Mouse (Mus musculus) right cerebral cortex, postnatal 10 days (tissue): Measurements from ENCODE around the gene Spsb4.

Experiments used
- DNase-seq, 2 experiments: peaks; one replicate each; pipeline ENCODE4 v3.0.0; 2021; ENCODE audit warnings: low spot score in 2 of 2

Gene Spsb4

GRCm38 (mm10) chr9:96904360-96905355, 114.0 kb downstream of the Spsb4 start:
- DNase-seq: no peak

GRCm38 (mm10) chr9:96899717-96900116, 118.9 kb downstream of the Spsb4 start:
- DNase-seq: no peak

- DNase-seq: no peak
These were observed 119.6 kb downstream of the Spsb4 start for GRCm38 (mm10) chr9:96899004-96899403.

DNA sequence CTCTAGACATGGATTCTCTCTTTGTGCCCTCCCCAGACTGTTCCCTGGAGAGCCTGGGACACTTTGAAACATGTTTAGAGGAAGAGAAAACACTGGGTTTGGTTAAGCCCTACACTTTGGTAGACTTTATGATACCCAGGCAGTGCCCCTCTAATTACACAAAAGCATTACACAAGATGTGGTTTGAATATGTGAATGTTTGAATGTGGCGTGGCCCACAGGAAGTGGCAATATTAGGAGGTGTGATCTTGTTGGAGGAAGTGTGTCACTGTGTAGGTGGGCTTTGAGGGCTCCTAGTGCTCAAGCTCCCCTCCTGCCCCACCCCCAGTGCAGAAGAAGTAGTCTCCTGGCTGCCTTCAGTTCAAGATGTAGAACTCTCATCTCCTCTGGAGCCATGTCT, 122.0 kb downstream of the Spsb4 start:
- DNase-seq: no peak

- DNase-seq: no peak
These were observed 125.1 kb downstream of the Spsb4 start for GRCm38 (mm10) chr9:96893582-96893981.
